ENCODE assay signal across 8 mouse cellular contexts in the genomic region with DNA sequence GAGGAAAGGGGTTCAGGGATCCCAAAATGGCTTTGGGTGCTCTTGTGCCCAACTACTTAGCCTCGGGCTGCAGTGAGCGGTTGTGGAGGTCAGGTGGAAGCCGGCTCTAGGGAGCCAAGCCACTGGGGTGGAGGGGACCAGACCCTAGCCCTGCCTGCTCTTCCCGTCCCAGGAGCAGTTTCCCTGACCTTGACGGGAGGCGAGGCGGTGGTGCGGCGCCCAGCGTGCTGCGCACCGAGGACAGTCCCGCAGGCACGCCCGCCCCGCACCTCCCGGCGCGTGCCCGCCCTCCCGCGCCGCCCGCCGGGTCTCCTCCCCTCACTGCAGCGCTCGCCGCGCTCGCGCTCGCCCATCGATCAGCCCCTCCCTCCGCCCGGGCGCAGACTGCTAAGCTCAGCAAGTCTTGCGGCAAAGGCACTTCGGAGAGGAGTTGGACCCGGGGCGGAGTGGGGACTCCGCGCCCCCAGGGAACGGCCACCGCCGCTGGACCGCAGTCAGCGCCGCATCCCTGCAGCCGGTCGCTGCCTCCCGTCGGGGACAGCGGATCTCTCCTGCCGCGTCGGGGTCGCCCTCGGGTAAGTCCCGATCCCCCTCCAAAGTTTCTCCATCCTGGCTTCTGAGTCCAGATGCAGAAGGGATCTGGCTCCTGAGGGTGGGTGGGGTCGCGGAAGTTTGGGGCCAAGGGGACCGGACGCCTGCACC. TPM values are rescaled to one million over a fixed set of nuclear protein-coding genes. Genes with fewer than 3 reads are reported as not detected.
DNase-seq lines count a peak whose midpoint lies in the region; ATAC-seq and TF ChIP-seq lines count a peak whose summit lies in the region.

A gene (plus strand): TSS at position 417 of the 702 bp plus-strand sequence.

- no peak within 1 kb of the TSS for H3K27ac ChIP-seq in heart, embryonic 14.5 days (replicated peaks in 1 of 2; ENCODE audit: control insufficient read depth in 1 of 2, insufficient read depth in 1 of 2, low read depth in 2 of 2, low read length in 2 of 2)
- H3K27ac ChIP-seq in lung, embryonic 14.5 days (ENCODE audit: low read depth), result no peak within 1 kb of the TSS

- no peak for TF ChIP-seq CTCF in lung, embryonic 14.5 days (IDR thresholded peaks at IDR 0.05; ENCODE audit: low read depth)

- ATAC-seq in heart, embryonic 14.5 days (ENCODE audit: insufficient number of reproducible peaks, insufficient read depth, low FRiP score, low read depth), result no peak
- ATAC-seq in lung, embryonic 14.5 days (ENCODE audit: insufficient read depth), result peak; percentile 69

- H3K9ac ChIP-seq in heart, embryonic 14.5 days (ENCODE audit: low read length), result peak within 1 kb of the TSS; percentile 48
- H3K9ac ChIP-seq in lung, embryonic 14.5 days, result peak within 1 kb of the TSS; percentile 44

- H3K9me3 ChIP-seq in heart, embryonic 14.5 days (ENCODE audit: control insufficient read depth, low read length), result no peaks in the 10 kb centered on the region
- H3K9me3 ChIP-seq in lung, embryonic 14.5 days (ENCODE audit: low read depth, low read length), result no peaks in the 10 kb centered on the region

- H3K4me3 ChIP-seq in heart, embryonic 14.5 days (ENCODE audit: control insufficient read depth in 1 of 2, insufficient read depth in 1 of 2, low read depth in 1 of 2, low read length in 2 of 2), result peak within 1 kb of the TSS; percentile 56 to 60
- peak within 1 kb of the TSS; percentile 50 for H3K4me3 ChIP-seq in lung, embryonic 14.5 days (ENCODE audit: low read depth, low read length)

- peaks cover 2 to 14% of the 10 kb centered on the region in 2 experiments; a peak in 3 of 4 replicates for H3K4me1 ChIP-seq in heart, embryonic 14.5 days (ENCODE audit: control insufficient read depth in 2 of 2, insufficient read depth in 2 of 2, low read length in 2 of 2)
- peaks cover 11% of the 10 kb centered on the region; the same call in 1 of the 2 replicates for H3K4me1 ChIP-seq in lung, embryonic 14.5 days (ENCODE audit: insufficient read depth)

- peaks cover 80% of the 10 kb centered on the region for H3K27me3 ChIP-seq in heart, embryonic 14.5 days (ENCODE audit: control insufficient read depth, insufficient read depth, low read length)
- H3K27me3 ChIP-seq in lung, embryonic 14.5 days (ENCODE audit: insufficient read depth, low read length), result peaks cover 66% of the 10 kb centered on the region

- no peaks in the 10 kb centered on the region for H3K36me3 ChIP-seq in heart, embryonic 14.5 days (ENCODE audit: control insufficient read depth, insufficient read depth, low read length)
- no peaks in the 10 kb centered on the region for H3K36me3 ChIP-seq in lung, embryonic 14.5 days (ENCODE audit: insufficient read depth)

- peak within 1 kb of the TSS; percentile 96 for H3K4me2 ChIP-seq in heart, embryonic 14.5 days (ENCODE audit: low read length)
- peak within 1 kb of the TSS; percentile 92 for H3K4me2 ChIP-seq in lung, embryonic 14.5 days

- under 1% methylated on average over 61 of the region's 63 CpGs for WGBS in heart, embryonic 14.5 days
- under 1% methylated on average over 60 of the region's 63 CpGs for WGBS in lung, embryonic 14.5 days

- peak; percentile 31 for DNase-seq in urinary bladder, postnatal 14 days (ENCODE audit: low spot score)
- DNase-seq in urinary bladder, postnatal 10 days (ENCODE audit: low spot score), result no peak
- peak; percentile 26 to 41 for DNase-seq in cerebellum, postnatal 4 days (ENCODE audit: low spot score in 2 of 2)
- peak; percentile 42 to 65 for DNase-seq in kidney, postnatal 36 days
- peak; percentile 66 for DNase-seq in lung, embryonic 14.5 days
- peak; percentile 36 for DNase-seq in retina, postnatal 7 days (ENCODE audit: low read depth, low spot score)
- no peak for DNase-seq in spleen, adult 12 weeks (ENCODE audit: low spot score)

RNA-seq across cellular contexts. Expression of the gene that starts here (rescaled TPM):
- 0.08 and 0.42 TPM in 2 replicates for polyA plus RNA-seq in heart, embryonic 14.5 days (2014; fragmentation: Nextera tagmentation; extraction: Ambion mirVana)
- polyA plus RNA-seq in lung, embryonic 14.5 days (2014; fragmentation: Nextera tagmentation; extraction: Ambion mirVana), result 0.58 and 1.0 TPM in 2 replicates

Comparison
In these comparisons a context has a peak if more than half of its experiments do, and no peak if none do; other contexts are left out.
1. DNase-seq: peak in urinary bladder, postnatal 14 days (single experiment), cerebellum, postnatal 4 days (2 of 2), kidney, postnatal 36 days (2 of 2), lung, embryonic 14.5 days (single experiment) and retina, postnatal 7 days (single experiment); none in urinary bladder, postnatal 10 days (single experiment) and spleen, adult 12 weeks (single experiment).